Mouse (Mus musculus): Measurements from ENCODE around the gene Uvrag. TPM values are rescaled to one million over a fixed set of nuclear protein-coding genes. Genes with fewer than 3 reads are reported as not detected.

The Uvrag gene
- polyA plus RNA-seq, 3 experiments from 2014 or later: 5.7 to 9.7 (median 7.0) TPM

- no peak for ATAC-seq
Observed at GRCm38 (mm10) chr7:98924380-98924869, 216.5 kb downstream of the Uvrag start.

- no peak for ATAC-seq
Observed at GRCm38 (mm10) chr7:98922984-98923383, 218.0 kb downstream of the Uvrag start.

GRCm38 (mm10) chr7:98917407-98917806, 223.5 kb downstream of the Uvrag start:
- no peak for ATAC-seq

GRCm38 (mm10) chr7:98916581-98916980, 224.4 kb downstream of the Uvrag start:
- no peak for ATAC-seq

GRCm38 (mm10) chr7:98912953-98913360, 228.0 kb downstream of the Uvrag start:
- ATAC-seq: no peak

- ATAC-seq: no peak
Observed at GRCm38 (mm10) chr7:98911276-98911675, 229.7 kb downstream of the Uvrag start.

GRCm38 (mm10) chr7:98910712-98911111, 230.2 kb downstream of the Uvrag start:
- no peak for ATAC-seq

GRCm38 (mm10) chr7:98910164-98910563, 230.8 kb downstream of the Uvrag start:
- no peak for ATAC-seq

- no peak for ATAC-seq
Observed at GRCm38 (mm10) chr7:98907476-98907875, 233.5 kb downstream of the Uvrag start.

- no peak for ATAC-seq
Observed at GRCm38 (mm10) chr7:98904659-98905362, 236.1 kb downstream of the Uvrag start.

- no peak for ATAC-seq
Observed at GRCm38 (mm10) chr7:98903884-98904283, 237.1 kb downstream of the Uvrag start.

GRCm38 (mm10) chr7:98901120-98901519, 239.8 kb downstream of the Uvrag start:
- ATAC-seq: no peak

GRCm38 (mm10) chr7:98899815-98900214, 241.1 kb downstream of the Uvrag start:
- no peak for ATAC-seq

GRCm38 (mm10) chr7:98897323-98897722, 243.6 kb downstream of the Uvrag start:
- no peak for ATAC-seq

GRCm38 (mm10) chr7:98895501-98896095, 245.3 kb downstream of the Uvrag start:
- no peak for ATAC-seq

- ATAC-seq: no peak
Observed at GRCm38 (mm10) chr7:98894768-98895167, 246.2 kb downstream of the Uvrag start.

- ATAC-seq: no peak
Observed at GRCm38 (mm10) chr7:98894305-98894704, 246.6 kb downstream of the Uvrag start.

GRCm38 (mm10) chr7:98893144-98893543, 247.8 kb downstream of the Uvrag start:
- ATAC-seq: no peak

- no peak for ATAC-seq
Observed at GRCm38 (mm10) chr7:98889211-98889610, 251.7 kb downstream of the Uvrag start.

- no peak for ATAC-seq
Observed at GRCm38 (mm10) chr7:98888810-98889209, 252.1 kb downstream of the Uvrag start.

- ATAC-seq: no peak
Observed at GRCm38 (mm10) chr7:98887811-98888261, 253.1 kb downstream of the Uvrag start.

- no peak for ATAC-seq
Observed at GRCm38 (mm10) chr7:98881887-98882286, 259.1 kb downstream of the Uvrag start.

- no peak for ATAC-seq
Observed at GRCm38 (mm10) chr7:98879176-98879575, 261.8 kb downstream of the Uvrag start.

GRCm38 (mm10) chr7:98876119-98876518, 264.8 kb downstream of the Uvrag start:
- no peak for ATAC-seq

All from inflammation-experienced regulatory T-cells, adult 6 months (primary cell).